Mouse (Mus musculus) induced T-regulatory cell, adult 2 months (primary cell): ENCODE measurements around the gene Tlr7.
"Not testable (repeated sequence)": the region's sequence is repeated elsewhere in the genome, so short reads cannot be mapped to it uniquely, and the experiment has no call there.

ENCODE experiments used
- DNase-seq: peaks from one replicate; pipeline ENCODE4 v3.0.0-alpha.2; 2012; ENCODE audit warnings: low read depth

The Tlr7 gene

DNA sequence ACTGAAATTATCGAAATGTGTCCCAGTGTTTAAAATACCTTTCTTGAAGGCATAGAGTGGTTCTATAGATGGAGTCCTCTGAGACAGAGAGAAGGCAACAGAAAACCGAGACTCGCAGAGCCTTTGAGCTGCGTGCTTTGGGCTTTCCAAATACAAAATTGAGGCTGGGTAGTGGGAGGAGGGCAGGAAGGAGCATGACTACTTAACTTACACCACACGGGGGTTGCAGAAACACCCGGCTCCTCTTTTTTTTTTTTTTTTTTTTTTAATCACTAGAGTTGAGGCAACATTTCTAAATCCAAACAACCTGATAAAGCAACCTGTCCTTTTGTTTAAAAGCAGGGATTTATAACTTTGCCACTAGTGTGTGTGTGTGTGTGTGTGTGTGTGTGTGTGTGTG is at the start of gene Tlr7:
TSS of gene Tlr7 (minus strand) at position 160 of the 400 bp plus-strand sequence.
- DNase-seq: peak; percentile 44

DNA sequence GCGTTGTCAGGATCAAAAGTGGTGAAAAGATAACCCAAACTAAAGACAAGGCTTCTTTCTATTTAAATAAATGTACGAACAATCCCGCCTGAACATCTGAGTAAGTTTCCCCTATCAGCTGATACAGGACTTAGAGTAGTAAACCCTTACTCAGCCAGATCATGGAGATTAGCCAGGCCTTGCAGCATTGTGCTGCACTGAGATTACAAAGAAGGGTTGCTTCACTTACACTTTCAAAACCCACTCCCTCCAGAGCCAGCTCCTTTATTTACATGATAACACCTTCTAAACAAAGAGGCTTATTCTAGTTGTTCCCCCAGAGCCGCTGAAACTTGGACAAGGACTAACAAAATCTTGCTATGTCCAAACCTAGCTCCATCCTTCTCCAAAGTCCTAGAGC is 49.7 kb upstream of the Tlr7 start:
- peak; percentile 11 for DNase-seq

DNA sequence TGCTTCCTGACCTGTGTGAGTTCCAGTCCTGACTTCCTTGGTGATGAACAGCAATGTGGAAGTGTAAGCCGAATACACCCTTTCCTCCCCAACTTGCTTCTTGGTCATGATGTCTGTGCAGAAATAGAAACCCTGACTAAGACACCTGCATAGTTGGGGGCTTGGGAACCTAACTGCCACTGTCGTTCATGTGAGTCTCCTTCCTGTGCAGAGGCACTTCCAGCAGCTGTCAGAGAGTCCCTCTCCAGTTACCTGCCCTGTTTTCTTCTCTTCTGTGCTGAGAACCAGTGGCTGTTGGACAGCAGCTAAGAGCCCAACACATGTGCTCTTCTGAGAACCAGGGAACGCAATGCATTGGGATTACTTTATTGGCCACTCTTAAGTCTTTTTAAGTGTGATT is 30.9 kb upstream of the Tlr7 start:
- not testable (repeated sequence) for DNase-seq

DNA sequence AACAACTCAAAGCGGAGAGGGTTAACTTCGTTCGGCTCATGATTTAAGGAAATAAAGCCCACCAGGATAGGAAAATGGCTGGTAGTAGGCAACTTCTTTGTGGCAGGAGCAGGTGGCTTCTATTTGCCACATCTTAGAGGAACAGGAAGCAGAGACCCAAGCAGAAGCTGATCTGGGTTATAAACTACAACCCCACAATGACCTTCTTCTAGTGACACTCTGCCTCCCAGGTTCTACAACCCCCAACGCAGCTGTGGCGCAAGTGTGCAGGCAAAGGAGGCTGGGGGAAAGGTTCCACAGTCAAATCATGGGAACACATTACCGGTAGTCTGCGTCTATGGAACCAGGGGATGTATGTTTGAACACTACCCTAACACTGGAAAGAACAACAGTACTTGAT is 29.3 kb upstream of the Tlr7 start:
- DNase-seq: no peak

DNA sequence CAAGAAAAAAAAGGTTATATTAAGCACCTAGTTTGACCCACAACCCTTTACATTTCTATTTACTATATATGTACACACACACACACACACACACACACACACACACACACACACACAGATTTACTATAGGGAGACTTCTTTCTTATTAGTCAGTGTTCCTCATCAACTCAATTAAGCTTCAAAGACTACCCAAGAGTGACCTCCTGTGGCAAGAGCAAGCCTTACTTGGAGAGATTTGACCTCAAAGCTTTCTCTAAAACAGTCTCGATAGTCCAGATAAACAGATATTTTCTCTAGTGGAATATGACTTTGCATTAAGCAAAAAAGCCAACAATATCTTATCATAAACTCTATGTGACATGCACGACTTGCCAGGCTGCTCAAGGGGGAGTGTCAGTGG is 27.1 kb upstream of the Tlr7 start:
- DNase-seq: peak; percentile 57

DNA sequence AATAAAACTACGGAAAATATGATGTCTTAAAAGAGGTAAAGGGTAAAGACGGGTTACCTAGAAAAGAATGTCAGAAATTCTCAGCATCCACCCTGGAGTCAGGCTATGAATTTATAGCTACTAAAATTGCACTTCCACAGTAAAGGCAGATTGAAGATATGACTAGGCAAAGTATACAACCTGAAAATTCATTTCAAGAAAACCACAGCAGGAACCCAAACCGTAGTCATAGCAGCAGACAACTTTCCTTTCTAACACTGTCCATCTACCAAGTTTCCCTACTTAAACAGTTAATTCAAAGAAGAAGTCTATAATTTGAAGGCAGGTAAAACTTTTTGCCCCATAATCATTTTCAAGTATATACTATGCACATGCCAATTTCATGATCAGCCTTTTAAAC is 25.6 kb upstream of the Tlr7 start:
- DNase-seq: no peak

DNA sequence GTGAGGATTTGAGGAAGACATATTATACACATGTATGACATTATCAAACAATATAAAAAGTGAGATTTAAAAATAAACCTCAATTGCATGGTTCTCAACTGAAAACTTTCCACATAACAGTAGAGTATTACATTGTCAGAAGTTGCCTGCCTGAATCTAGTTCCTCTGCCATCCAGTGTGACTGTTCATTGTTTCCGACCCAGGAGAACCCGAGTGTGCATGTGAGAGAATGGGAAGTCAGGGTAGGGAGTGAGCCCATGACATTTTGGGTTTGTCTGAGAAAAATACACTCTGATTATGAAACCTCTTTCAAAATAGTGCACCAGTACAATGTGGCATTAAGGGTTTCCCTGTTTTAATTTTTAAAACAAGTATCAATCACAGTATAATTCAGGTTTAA is 23.3 kb upstream of the Tlr7 start:
- DNase-seq: no peak

GRCm38 (mm10) chrX:167346440-167346839 is 16.1 kb upstream of the Tlr7 start:
- no peak for DNase-seq

- DNase-seq: no peak
Observed at GRCm38 (mm10) chrX:167344356-167344755, 14.0 kb upstream of the Tlr7 start.

GRCm38 (mm10) chrX:167341811-167342210 is 11.5 kb upstream of the Tlr7 start:
- DNase-seq: peak; percentile 21

DNA sequence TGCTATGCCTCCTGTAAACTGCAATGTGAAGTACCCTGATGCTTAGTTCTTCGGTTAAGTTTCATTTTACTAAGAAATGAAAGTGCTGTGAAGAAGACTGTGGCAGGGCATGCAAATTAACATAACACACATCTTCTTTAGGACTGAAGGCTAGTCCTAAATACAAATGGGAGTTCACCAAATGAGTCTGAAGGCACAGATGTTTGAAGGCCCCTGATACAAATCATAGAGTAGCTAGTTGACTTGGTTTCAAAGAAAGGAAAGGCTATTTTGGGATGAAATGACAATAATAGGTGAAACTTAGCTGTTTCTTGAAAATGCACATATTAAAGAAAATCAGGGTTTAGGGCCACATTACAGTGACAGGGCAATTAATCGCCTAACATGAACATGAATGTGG is 9.8 kb upstream of the Tlr7 start:
- no peak for DNase-seq

GRCm38 (mm10) chrX:167337990-167338389 is 7.6 kb upstream of the Tlr7 start:
- DNase-seq: no peak

- no peak for DNase-seq
Observed at GRCm38 (mm10) chrX:167334571-167334970, 4.2 kb upstream of the Tlr7 start.

- no peak for DNase-seq
Observed at GRCm38 (mm10) chrX:167332607-167333006, 2.2 kb upstream of the Tlr7 start.

GRCm38 (mm10) chrX:167330993-167331392 is 635 bp upstream of the Tlr7 start:
- DNase-seq: no peak

DNA sequence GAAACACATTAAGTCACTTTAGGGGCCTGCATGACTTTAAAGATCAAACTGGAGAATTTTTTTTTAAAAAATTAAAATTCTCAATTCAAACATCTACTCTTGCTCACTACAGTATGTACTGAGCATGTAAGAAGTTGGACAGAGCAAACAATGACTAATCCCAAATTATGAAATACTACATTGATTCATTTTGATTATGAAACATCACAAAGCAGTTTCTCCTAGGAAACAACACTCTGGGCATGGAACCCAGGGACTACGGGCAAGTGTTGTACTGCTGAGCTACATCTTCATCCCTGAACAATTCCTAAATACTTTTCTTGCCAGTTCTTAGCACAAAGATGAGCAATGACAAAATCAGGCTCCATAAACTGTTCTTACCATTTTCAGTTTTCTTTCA is 738 bp downstream of the Tlr7 start:
- no peak for DNase-seq

DNA sequence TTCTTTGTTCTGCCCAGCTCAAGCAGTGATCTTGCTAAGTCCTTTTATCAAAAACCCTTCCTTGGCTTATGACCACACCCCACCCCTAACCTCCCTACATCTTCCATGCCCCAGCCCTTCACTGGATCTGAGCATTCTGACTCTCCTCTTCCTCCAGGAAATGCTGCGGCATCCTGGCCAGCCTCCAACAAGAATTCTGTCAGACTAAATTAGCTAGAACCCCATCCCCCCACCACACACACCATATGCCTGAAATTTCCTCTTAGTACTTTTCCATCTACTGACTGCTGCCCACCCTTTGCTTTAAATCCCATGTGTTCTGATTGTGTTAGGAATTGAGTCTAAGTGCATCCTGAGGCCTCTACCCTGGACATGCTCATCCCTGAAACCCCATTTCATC is 1.3 kb downstream of the Tlr7 start:
- no peak for DNase-seq

DNA sequence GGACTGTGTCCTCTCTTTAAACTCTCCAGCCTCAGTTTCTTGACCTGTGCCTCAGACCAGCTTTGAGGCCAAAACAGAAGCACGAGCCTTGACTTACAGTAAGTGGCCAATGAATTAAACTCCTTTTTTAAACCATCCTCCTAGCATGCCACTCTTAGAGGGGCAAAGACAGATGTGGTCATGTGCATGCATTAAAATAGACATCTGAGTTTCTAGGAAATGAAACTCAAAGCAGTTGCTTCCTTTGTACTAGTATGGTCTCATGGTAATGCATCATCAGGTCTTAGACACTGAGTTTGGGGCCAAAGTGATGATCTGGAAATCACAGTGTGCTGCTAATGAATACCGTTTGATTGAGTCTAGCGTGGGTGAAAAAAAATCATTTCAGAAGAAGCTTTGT is 1.8 kb downstream of the Tlr7 start:
- peak; percentile 4 for DNase-seq

DNA sequence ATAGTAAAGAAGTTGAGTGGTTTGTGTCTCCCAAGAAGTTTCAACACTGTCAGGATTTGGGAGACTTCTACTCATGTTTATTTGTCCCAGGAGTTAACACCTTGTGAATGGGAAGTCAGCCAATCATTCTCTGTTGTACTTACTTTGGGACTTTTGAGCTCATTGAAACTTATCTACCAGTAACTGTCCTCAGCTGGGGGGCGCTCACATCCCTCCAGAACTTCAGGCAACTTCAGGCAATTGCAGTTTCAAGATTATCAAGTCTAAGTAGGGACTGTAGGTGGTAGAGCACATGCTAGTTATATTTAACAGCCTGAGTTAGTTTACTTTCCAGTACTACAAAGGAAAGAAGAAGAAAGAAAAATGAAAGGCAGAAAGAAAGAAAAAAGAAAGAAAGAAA is 6.6 kb downstream of the Tlr7 start:
- no peak for DNase-seq

GRCm38 (mm10) chrX:167321233-167321806 is 9.0 kb downstream of the Tlr7 start:
- DNase-seq: no peak

- DNase-seq: no peak
Observed at GRCm38 (mm10) chrX:167318819-167319396, 11.4 kb downstream of the Tlr7 start.

DNA sequence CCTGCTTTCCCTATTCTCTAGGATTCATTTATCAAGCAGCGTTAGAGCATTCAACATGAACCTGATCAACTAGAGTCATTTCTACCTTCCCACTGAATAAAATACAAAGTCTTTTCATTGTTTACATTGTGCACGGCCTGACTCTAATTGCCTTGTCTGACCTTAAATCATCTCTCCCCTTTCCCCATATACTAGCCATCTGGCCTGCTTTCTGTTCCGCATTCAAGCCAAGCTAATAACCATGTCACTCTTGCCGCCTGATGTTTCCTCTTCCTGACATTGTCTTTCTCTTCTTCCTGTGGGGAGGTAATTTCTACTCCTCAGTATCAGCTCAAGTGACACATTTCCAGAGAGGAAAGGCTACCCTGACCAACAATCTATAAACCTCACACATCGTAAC is 14.6 kb downstream of the Tlr7 start:
- DNase-seq: no peak

GRCm38 (mm10) chrX:167315093-167315726 is 15.1 kb downstream of the Tlr7 start:
- no peak for DNase-seq

GRCm38 (mm10) chrX:167302061-167302460 is 28.3 kb downstream of the Tlr7 start:
- not testable (repeated sequence) for DNase-seq
